Mouse (Mus musculus) left cerebral cortex, adult 11 months (tissue): ENCODE results near the gene Msi1.
"Not testable (repeated sequence)": the region's sequence is repeated elsewhere in the genome, so short reads cannot be mapped to it uniquely, and the experiment has no call there.

Experiments used
- DNase-seq: peaks from one replicate; pipeline ENCODE4 v3.0.0; 2022; ENCODE audit warnings: low spot score

Msi1 gene

DNA sequence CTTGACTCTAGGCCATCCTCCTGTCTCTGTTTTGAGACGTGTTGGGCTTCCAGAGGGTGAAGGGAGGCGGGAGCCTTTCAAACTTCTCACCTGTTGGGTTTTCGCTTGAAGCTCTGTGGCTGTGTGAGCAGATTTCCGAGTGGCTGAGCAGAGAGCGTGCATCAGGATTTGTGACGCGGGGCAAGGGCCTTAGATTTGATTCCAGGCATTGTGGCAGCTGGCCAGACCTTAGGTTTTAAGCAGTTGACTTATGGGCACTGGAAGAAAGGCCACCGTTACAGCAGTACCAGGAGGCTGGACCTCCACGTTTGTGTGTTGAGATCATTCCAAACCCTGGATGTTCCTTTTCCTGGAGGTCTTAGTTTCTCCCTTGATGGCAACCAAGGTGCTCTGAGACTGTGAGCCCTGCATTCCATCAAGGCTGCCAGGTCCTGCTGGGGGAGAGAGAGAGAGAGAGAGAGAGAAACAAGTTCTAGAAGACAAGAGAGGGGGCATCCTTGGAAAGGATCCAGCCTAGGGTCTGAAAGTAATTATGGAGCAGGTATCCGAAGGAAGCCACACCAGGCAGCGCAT, 5.0 kb downstream of the Msi1 start:
- no peak for DNase-seq

DNA sequence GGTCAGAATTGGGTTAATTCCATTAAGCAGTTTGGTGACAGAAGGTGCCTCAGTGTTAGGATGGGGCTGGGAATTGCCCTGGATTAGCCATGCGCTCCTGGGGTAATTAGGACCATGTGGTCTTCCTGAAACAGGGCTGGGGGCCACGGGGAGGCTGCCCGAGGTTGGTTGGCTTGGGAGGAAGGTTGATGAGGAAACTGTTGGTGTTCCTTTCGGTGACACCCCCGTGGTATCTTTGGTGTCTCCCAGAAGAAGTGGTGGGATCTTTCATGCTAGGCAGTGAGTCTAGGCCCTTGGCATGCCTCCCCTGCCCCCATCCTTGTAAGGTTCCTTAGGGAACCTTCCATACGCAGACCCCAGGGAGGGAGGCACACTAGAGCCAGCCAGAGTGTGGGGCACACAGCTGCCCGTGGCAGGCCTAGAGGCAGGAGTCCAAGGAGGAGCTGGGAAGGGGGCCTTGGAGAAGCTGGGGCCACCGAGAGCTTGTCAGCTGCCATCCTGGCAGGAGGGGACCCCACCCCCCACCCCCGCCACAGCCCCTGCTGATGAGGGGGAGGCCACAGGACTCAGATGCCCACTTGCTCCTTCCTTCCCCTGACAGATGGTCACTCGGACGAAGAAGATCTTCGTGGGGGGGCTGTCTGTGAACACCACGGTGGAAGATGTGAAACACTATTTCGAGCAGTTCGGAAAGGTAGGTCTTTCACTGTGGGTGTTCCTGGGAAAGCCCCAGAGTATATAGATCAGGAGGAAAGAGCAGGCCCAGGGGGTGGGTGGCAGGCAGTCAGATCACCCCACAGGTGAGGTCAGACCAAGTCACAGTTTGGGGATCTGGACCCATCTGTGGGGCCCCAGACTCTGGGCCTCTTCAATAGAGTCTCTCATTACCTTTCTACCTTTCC, 5.7 kb downstream of the Msi1 start:
- DNase-seq: no peak

DNA sequence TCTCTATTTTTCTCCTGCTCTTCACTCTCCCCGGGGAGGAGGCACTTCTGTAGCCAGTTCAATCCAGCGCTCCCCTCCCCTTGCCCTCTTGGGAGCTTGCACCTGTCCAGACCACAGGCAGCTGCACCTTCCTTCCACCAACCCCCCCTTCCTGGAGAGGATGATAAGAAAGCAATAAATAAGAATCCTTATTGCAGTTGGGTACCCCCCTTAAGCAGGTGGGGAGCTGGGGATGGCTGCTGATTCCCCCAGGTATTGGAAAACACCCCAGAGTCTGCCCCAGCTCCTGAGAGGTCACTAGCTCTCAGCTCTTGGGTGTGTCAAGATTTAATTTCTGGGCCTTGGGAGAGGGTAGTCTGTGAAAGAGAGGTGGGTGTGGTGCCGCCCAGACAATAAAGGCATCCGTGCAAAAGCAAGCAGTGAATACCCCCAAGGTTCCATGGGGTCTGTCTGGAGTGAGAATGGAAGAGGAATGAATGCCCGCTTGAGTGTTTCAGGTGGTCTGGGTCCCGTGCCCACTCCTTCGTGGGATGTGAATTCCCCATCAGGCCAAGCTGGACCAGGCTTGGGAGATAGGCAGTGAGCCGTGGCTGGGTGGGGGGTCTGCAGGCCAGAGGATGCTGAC, 6.5 kb downstream of the Msi1 start:
- no peak for DNase-seq

DNA sequence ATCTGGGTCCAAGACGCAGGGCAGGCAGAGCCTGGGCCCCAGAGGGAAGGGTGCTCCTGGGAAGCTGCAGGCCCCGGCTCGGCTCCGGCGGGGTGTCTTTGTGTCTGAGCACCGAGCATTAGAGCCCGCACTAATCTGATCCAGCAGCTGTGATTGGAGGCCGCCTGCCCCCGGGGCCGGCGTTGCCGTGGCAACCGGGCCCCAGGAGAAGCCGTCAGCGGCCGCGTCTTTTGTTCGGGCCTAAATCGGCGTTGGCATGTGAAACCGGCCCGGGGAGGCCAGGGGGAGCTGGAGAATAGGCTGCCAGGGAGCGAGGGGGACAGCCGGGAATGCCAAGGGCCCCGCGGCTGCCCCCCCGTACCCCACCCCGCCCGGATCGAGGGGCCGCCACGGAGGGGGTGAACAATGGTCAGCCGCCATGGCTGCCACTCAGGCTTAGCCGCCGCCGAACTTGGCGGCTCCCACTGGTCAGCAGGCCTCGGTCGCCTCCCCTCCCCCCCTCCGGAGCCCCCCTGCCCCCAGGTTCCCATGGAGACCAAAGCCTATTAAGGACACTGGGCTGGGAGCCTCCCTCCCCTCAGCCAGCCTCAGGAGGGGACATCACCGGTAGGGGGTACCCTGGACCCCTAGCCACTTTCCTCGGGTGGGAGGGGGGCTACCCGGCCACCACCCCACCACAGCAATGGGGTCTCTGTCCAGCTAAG, 7.2 kb downstream of the Msi1 start:
- DNase-seq: peak; percentile 88

DNA sequence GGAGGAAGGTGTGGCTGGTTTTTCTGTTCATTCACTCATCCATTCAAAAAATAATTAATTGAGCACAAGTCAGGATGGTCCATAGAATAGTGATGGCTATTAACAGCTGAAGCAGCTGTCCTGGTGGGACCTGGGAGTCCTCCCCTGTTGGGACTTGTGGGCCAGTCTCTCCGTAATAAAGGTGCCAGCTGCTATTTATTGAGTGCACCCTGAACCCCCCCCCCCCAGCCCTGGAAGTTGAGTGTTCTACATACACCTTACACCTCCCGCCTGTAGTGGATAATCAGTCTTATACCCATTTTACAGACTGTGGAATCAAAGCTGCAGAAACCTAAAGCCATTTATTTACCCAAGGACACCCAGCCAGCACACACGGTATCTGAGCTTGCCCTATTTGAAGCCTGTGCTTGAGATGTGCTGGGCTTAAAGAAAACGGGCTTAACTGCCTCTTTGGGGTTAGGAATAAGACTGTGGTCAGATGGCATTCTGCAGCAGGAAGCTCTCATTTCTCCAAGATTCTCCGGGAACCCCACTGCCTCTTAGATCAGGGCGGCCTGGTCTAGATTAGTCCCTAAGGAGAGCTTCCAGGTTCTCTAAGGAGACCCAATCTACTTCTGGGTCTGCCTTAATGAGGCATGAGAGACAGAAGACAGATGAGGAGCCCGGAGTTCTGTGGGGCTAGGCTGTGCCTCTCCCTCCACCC, 8.0 kb downstream of the Msi1 start:
- DNase-seq: no peak

DNA sequence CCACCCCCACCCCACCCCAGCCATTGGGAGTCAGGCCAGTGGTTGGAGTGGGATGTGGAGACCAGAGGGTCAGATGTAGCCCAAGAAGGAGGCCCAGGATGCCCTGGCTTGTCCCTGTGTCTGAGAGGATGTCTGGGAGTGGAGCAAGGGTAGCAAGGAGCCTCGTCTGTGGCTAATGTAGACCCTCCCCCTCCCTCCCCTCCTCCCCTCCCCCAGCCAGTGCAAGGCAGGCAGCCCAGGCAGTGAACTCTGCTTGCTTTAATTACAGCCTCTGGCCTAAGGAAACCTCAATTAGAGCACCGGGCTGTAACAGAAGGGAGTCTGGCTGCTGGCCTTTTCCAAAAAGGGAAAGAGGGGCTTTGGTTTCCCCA, 8.5 kb downstream of the Msi1 start:
- DNase-seq: no peak

DNA sequence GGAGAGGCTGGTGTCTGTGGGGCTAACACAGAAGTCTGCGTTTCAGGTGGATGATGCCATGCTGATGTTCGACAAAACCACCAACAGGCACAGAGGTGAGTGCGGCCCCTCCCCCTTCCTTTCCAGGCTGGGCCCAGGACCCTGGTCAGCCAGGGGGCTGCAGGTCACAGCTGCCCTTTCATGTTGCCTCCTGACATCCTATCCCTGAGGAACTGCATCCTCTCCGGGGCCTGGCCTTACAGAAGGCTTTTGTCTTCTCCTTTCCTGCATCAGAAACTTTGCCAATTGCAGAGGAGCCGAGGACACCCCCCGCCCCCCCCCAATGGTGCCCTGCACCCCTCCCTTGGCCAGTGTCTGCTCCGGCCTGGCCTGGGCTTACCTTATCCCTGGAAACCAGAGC, 9.3 kb downstream of the Msi1 start:
- no peak for DNase-seq

DNA sequence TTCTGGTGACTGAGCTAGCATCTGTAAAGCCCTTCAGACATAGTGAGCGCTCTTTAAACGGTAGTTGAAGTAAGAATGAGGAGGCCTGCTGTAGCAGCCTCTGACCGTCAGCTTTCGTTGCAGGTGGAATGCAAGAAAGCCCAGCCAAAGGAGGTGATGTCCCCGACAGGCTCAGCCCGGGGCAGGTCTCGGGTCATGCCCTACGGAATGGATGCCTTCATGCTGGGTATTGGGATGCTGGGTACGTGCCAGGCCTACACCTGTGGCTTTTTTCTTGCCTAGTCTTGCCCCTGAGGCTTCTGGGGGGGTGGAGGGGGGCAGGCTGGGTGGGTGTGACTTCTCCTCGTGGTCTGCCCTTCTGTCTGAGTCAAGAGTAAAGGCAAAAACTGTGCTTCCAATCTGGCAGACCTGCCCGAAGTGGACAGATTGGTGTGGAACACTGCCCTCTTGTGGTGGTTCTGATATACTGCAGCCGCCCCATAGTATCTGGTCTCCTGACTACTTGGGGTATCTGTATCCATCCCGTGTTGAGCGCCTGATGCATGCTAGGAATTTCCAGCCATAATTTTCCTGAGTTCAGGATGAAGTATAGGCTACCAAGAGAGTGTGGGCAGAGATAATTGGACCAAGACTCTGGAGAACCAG, 11.9 kb downstream of the Msi1 start:
- peak; percentile 61 for DNase-seq

DNA sequence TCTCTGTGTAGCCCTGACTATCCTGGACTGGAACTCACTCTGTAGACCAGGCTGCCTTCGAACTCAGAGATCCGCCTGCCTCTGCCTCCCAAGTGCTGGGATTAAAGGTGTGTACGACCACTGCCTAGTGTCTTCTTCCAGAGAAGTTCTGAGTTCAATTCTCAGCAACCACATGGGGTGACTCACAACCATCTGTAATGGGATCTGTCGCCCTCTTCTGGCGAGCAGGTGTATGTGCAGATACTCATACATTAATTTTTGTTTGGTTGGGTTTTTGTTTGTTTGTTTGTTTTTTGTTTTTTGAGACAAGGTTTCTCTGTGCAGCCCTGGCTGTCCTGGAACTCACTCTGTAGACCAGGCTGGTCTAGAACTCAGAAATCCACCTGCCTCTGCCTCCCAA, 13.3 kb downstream of the Msi1 start:
- not testable (repeated sequence) for DNase-seq

DNA sequence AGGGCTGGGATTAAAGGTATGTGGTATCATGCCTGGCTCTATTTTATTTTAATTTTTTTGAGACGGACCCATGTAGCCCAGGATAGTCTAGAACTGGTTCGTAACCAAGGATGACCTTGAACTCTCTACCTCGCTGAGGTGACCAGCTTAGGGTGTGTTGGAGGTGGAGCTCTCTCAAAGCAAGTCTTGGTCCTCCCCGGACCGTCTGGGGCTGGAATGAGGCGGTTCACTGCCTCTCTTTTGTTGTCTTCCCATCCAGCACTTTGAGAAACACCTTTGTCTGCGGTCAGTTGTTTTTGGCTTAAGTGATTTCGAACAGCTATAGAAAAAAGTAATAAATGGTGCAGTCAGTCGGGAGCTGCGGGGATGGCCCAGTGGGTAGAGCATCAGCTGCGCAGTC, 14.7 kb downstream of the Msi1 start:
- DNase-seq: no peak

DNA sequence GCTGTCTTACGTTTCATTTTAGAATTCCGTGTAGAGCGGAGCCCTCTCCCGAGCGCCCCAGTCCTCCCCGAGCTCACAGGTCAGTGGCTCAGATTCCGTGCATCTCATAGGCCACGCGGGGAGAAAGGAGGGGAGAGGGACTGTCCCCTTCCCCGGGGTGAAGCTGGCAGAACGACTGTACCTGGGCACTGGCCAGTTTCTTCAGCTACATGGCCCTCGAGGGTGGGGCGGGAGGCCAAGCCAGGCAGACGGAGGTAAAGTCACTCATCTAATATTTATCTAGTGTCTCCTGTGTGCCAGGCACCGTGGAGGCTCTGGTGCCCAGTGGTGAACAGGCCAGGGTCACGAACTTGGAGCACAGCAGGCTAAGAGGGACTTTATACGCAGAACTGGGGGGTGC, 17.7 kb downstream of the Msi1 start:
- DNase-seq: no peak

DNA sequence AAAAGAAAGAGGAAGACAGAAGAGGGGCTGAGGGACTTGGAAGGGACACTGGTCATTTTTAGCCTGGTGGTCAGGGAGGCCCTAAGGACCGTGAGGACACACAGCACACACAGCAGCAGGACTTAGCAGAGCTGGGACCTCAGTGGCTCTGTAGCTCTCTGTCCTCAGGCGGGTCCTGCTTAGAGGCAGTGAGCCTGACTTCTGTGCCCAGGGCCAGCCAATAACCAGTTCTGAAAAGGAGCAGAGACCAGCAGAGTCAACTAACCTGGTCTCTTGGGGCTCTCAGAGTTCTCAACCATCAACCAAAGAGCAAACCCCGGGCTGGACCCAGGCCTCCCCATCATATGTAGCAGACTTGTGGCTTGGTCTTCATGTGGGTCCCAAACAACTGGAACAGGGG, 19.8 kb downstream of the Msi1 start:
- DNase-seq: no peak

DNA sequence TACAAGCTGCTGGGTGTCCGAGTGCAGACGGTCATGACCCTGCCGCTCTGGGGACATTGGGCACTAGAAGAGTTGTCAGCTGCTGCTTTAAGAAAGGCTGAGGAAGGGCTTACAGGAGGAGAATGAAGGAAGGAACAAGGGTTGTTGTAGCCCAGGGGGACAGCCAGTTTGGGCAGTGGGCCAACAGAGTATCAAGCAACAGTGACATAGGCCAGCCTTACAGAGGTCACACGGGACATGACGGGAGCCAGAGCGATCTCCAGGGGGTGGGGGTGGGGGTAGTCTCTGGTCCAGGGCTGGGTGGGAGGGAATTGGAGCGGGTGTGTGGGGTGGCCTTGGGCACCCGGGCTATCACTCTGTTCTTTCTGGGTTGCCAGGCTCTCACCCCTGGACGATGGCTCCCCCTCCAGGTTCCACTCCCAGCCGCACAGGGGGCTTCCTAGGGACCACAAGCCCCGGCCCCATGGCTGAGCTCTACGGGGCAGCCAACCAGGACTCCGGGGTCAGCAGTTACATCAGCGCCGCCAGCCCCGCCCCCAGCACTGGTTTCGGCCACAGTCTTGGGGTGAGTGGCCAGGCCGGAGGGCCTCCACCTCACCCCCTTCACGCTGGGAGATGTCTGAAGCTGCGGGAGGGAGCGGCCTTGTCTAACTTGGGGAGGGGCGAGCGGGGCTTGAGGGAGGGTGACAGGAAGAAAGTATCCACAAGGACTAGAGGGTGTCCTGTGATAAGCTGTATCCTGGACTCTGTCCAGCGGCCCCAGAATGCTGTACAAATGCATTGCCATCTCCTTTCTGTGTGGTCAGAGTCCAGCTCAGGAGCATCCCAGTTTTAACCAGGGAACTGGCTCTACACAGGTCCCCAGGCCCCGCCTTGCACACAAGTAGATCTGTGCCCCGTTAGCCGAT, 21.3 kb downstream of the Msi1 start:
- no peak for DNase-seq

DNA sequence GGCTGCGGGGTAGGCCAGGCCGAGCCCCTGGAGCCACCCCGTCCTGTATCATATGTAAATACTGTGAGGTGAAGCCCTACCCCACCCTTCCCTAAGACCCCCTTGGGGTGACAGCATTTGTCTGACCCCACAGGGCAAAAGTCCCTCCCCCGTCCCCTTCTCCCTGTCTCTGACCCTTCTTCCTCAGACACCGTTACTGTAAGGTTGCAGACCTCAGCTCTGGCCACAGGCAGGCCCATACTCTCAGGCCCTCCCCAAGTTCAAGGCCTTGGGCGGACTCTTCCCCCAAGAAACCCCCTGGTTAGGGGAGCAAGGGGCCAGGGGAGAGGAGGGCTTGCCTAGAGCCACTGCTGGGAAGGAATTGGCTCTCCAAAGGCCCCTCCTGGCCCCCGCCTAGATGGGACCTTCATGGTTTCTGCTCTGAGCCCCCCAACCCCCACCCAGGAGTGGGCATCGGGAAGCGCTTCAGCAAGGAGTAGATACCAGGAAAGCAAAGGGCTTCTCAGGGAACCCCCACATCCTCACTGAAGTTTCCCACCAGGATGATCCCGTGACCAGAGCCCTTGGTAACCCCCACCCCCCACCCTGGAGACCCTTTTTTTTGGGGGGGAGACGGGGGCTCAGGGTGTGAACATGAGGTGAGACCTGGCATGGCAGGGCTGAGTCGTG, 25.2 kb downstream of the Msi1 start:
- no peak for DNase-seq

DNA sequence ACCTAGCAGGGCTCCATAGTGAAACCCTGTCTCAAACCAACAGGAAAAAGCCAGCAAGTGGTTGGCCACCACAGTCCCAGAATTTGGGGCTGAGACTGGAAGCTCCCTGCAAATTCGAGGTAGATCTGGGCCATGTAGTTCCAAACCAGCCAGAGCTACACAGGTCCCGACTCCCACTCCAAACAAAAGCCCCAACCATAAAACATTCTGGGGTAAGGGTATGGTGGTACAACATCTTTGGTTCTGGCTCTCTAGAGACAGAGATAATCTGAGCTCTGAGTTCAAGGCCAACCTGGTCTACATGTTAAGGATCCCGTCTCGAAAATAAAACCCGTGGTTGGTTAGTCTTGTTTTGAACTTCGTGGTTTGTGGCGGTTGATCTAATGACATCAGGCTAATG, 26.4 kb downstream of the Msi1 start:
- DNase-seq: no peak

DNA sequence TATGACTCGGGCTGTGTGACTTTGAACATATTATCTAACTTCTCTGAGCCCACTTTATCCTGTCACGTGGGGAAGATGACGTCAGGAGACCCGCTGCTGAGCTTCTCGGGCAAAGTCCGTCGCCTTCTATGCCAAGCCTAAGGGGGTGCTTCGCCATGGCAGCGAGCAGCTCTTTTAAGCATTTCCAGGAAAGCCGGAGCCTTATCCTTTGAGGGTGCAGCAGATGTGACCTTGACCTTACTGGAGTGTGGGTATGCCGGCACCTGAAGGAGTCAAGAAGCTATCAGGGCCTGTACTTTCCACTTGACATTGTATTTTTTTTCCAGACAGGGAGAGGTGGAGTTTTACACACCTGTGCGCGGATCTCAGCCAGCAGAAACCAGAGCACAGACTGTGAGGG, 29.5 kb downstream of the Msi1 start:
- DNase-seq: no peak

DNA sequence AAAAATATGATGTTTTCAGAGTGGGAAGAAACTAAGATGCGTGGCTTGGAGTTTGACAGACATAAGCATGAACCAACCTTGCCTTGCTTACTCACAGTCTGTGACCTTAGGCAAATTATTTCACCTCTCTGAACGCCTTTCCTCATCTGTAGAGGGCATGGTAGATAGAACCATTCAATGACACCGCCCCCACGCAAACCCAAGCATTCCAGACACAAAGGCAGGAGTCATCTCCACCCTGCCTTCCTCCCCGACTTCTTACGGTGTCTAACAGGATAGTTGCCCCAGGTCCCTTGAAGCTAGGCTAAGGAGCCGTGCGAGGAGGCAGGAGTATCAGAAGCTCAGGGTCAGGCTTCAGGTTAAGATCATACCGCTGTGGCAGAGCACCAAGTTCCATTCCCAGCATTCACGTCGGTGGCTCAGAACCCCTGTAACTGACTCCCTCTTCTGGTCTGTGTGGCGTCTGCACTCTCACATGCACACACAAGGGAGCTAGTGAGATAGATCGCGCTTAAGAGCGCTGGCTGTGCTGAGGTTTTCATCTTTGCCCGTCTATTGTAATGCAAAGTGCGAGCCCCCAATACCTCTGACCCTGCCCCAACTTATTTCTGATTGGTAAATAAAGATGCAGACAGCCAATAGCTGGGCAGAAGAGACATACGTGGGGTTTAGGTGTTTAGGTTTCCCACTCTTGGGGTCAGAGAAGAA, 35.2 kb downstream of the Msi1 start:
- no peak for DNase-seq

DNA sequence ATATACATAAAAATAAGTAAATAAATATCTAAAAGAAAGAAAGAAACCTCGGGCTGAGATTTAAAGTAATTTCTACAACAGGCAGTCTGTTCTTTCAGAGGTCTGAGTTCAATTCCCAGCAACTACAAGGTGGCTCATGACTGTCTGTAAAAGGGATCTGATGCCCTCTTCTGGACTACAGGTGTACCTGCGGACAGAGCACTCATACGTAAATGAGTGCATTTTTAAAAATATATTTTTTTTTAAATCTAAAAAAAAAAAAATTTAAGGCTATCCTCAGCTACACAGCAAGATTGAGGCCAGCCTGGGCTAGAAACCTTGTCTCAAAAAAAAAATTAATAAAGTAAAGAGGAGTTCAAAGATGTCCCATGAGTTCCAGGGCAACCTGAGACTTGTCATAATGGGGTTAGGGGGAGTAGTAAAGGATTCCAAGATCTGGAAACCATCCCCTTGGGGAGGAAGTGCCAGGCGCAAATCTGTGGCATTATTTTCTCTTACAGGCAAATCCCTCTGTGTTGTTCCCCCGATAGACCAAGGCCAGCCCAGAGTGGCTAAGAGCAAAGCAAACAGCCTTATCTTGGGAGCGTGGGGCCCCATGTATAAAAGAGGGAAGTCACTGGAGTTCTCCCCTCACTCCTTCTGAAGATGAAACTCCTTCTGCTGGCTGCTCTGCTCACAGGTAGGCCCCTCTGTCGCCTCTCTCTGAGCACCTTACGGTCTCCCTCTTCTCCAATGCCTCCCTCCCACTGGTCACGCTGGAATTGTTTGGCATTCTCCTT, 36.4 kb downstream of the Msi1 start, which contains the start of gene Pla2g1b:
TSS of gene Pla2g1b (plus strand) at position 621 of the 779 bp plus-strand sequence.
- DNase-seq: no peak
